Mouse (Mus musculus): ENCODE measurements around the gene Foxn3. TPM values are rescaled to one million over a fixed set of nuclear protein-coding genes. Genes with fewer than 3 reads are reported as not detected.

The Foxn3 gene
- polyA plus RNA-seq, 1 experiment, result 37.8 TPM

- Histone ChIP-seq H3K4me3 (ENCODE audit: extremely low read depth, insufficient read depth, insufficient read length) (no peak overlapping the region), H3K4me1 (ENCODE audit: control insufficient read depth, insufficient read depth, insufficient read length) (no peaks in the 10 kb centered on the region), H3K27me3 (ENCODE audit: control insufficient read depth, insufficient read depth, low read length) (no peaks in the 10 kb centered on the region), H3K36me3 (ENCODE audit: control insufficient read depth, insufficient read depth, low read length) (peaks cover 6% of the 10 kb centered on the region), H3K27ac (ENCODE audit: insufficient read depth, low read length) (no peak overlapping the region)
- TF ChIP-seq POLR2A (IDR thresholded peaks at IDR 0.05; ENCODE audit: low read depth, low read length), result no peak
- no peak for TF ChIP-seq CTCF (IDR thresholded peaks at IDR 0.05; ENCODE audit: extremely low read depth, insufficient read depth, insufficient read length, insufficient replicate concordance)
- no peak for DNase-seq (ENCODE audit: low read depth in 1 of 2, low spot score in 2 of 2)
- WGBS, result 91% methylated on average over 13 of the region's 13 CpGs
Observed at GRCm38 (mm10) chr12:99340418-99341182, 222.8 kb downstream of the Foxn3 start.

GRCm38 (mm10) chr12:99339640-99340325 lies 223.6 kb downstream of the Foxn3 start:
- 95% methylated on average over 11 of the region's 11 CpGs for WGBS
- TF ChIP-seq CTCF (IDR thresholded peaks at IDR 0.05; ENCODE audit: extremely low read depth, insufficient read depth, insufficient read length, insufficient replicate concordance) (no peak), POLR2A (IDR thresholded peaks at IDR 0.05; ENCODE audit: low read depth, low read length) (no peak)
- no peak for DNase-seq (ENCODE audit: low read depth in 1 of 2, low spot score in 2 of 2)
- Histone ChIP-seq H3K27ac (ENCODE audit: insufficient read depth, low read length) (no peak overlapping the region), H3K4me3 (ENCODE audit: extremely low read depth, insufficient read depth, insufficient read length) (no peak overlapping the region), H3K36me3 (ENCODE audit: control insufficient read depth, insufficient read depth, low read length) (peaks cover 6% of the 10 kb centered on the region), H3K4me1 (ENCODE audit: control insufficient read depth, insufficient read depth, insufficient read length) (no peaks in the 10 kb centered on the region), H3K27me3 (ENCODE audit: control insufficient read depth, insufficient read depth, low read length) (no peaks in the 10 kb centered on the region)

GRCm38 (mm10) chr12:99338754-99339153 lies 224.6 kb downstream of the Foxn3 start:
- no peaks in the 10 kb centered on the region for H3K27me3 ChIP-seq (ENCODE audit: control insufficient read depth, insufficient read depth, low read length)
- peaks cover 6% of the 10 kb centered on the region for H3K36me3 ChIP-seq (ENCODE audit: control insufficient read depth, insufficient read depth, low read length)
- DNase-seq (ENCODE audit: low read depth in 1 of 2, low spot score in 2 of 2), result no peak
- no peak for TF ChIP-seq POLR2A (IDR thresholded peaks at IDR 0.05; ENCODE audit: low read depth, low read length)
- TF ChIP-seq CTCF (IDR thresholded peaks at IDR 0.05; ENCODE audit: extremely low read depth, insufficient read depth, insufficient read length, insufficient replicate concordance), result no peak
- H3K27ac ChIP-seq (ENCODE audit: insufficient read depth, low read length), result no peak overlapping the region
- no peak overlapping the region for H3K4me3 ChIP-seq (ENCODE audit: extremely low read depth, insufficient read depth, insufficient read length)
- WGBS, result 93% methylated on average over 2 of the region's 2 CpGs
- H3K4me1 ChIP-seq (ENCODE audit: control insufficient read depth, insufficient read depth, insufficient read length), result no peaks in the 10 kb centered on the region

DNA sequence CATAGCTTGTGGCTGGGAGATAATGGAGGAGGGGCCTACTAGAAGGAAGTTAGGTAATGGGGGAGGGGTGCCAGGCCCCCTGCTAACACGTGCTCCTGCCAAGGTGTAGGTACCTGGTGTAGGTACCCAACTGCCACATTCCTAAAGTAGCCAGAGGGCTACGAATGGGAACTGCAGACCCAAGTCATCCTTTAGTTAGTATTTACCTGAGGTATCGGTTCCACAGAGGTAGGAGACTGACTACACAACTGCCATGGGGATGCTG lies 226.3 kb downstream of the Foxn3 start:
- no peaks in the 10 kb centered on the region for H3K4me1 ChIP-seq (ENCODE audit: control insufficient read depth, insufficient read depth, insufficient read length)
- peaks cover 6% of the 10 kb centered on the region for H3K36me3 ChIP-seq (ENCODE audit: control insufficient read depth, insufficient read depth, low read length)
- TF ChIP-seq POLR2A (IDR thresholded peaks at IDR 0.05; ENCODE audit: low read depth, low read length) (no peak), CTCF (IDR thresholded peaks at IDR 0.05; ENCODE audit: extremely low read depth, insufficient read depth, insufficient read length, insufficient replicate concordance) (no peak)
- WGBS, result 83% methylated on average over 3 of the region's 3 CpGs
- DNase-seq (ENCODE audit: low read depth in 1 of 2, low spot score in 2 of 2), result no peak
- no peak overlapping the region for H3K4me3 ChIP-seq (ENCODE audit: extremely low read depth, insufficient read depth, insufficient read length)
- H3K27me3 ChIP-seq (ENCODE audit: control insufficient read depth, insufficient read depth, low read length), result no peaks in the 10 kb centered on the region
- no peak overlapping the region for H3K27ac ChIP-seq (ENCODE audit: insufficient read depth, low read length)

DNA sequence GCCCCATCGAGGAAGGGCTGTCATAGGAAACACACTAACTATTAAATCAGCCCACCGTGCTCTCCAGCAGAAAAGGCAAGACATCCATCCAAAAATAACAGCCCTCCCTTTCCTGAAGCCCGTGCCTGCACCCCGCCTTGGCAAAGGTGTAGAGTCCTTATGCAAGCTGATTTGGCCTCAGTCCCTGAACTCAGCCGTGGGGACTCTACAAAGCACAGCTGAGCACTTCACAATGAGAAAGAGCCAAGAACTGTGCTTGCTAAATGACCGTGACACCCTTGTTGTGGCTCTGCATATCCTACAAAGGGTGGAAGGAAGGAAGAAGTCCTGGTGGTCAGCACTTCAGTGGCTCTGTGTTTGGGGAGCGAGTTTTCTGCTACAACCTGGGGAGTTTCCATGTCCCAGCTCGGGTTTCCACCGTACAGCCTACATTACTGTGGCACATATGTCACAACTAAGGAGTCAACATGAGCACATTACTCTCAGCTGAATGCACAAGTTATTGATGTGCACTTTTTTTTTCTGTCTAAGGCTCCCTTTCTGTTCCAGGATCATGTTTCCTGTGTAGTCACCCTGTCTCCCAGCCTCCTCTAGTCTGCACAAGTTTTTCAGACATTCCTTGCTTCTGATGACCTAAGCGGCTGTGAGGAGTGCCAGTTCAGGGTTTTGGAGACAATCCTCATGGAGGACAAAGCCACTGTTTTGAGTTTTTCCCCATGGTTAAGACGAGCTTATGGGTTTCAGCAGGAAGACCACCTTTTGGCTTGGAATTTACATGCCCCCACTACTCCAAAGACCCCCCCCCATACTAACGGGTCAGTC lies 226.8 kb downstream of the Foxn3 start:
- 67% methylated on average over 12 of the region's 12 CpGs for whole genome bisulfite sequencing
- H3K4me1 ChIP-seq (ENCODE audit: control insufficient read depth, insufficient read depth, insufficient read length), result no peaks in the 10 kb centered on the region
- no peaks in the 10 kb centered on the region for H3K27me3 ChIP-seq (ENCODE audit: control insufficient read depth, insufficient read depth, low read length)
- H3K36me3 ChIP-seq (ENCODE audit: control insufficient read depth, insufficient read depth, low read length), result peaks cover 6% of the 10 kb centered on the region
- H3K4me3 ChIP-seq (ENCODE audit: extremely low read depth, insufficient read depth, insufficient read length), result no peak overlapping the region
- no peak for DNase-seq (ENCODE audit: low read depth in 1 of 2, low spot score in 2 of 2)
- H3K27ac ChIP-seq (ENCODE audit: insufficient read depth, low read length), result no peak overlapping the region
- TF ChIP-seq POLR2A (IDR thresholded peaks at IDR 0.05; ENCODE audit: low read depth, low read length) (no peak), CTCF (IDR thresholded peaks at IDR 0.05; ENCODE audit: extremely low read depth, insufficient read depth, insufficient read length, insufficient replicate concordance) (no peak)

DNA sequence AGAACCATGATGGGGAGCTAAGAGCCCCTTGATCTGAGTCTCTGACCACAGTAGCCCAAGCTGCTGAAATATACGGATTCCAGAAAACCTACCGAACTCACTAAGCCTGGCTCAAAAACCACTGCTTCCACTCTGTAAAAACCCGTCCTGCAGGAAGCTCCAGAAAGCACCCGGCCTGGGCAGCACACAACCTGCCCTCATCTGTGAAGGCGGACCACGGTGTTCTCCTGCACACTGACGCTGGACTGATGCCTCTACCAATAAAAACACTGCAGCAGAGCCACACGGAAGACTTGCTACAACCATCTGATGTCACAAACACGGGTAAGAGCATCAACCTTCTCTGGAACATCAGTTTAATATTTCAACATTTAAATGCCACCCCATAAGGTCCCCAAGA lies 227.8 kb downstream of the Foxn3 start:
- Histone ChIP-seq H3K4me1 (ENCODE audit: control insufficient read depth, insufficient read depth, insufficient read length) (no peaks in the 10 kb centered on the region; the same call in 1 of the 2 replicates), H3K36me3 (ENCODE audit: control insufficient read depth, insufficient read depth, low read length) (peaks cover 4% of the 10 kb centered on the region), H3K4me3 (ENCODE audit: extremely low read depth, insufficient read depth, insufficient read length) (no peak overlapping the region), H3K27ac (ENCODE audit: insufficient read depth, low read length) (no peak overlapping the region), H3K27me3 (ENCODE audit: control insufficient read depth, insufficient read depth, low read length) (no peaks in the 10 kb centered on the region)
- TF ChIP-seq POLR2A (IDR thresholded peaks at IDR 0.05; ENCODE audit: low read depth, low read length) (no peak), CTCF (IDR thresholded peaks at IDR 0.05; ENCODE audit: extremely low read depth, insufficient read depth, insufficient read length, insufficient replicate concordance) (no peak)
- WGBS, result 93% methylated on average over 9 of the region's 9 CpGs
- no peak for DNase-seq (ENCODE audit: low read depth in 1 of 2, low spot score in 2 of 2)

Measured in spleen, adult 2 months (tissue).